Mouse (Mus musculus) MEL (cell line): ENCODE data around the gene Lrrc72.

Experiments
- ZMIZ1 ChIP-seq: IDR thresholded peaks from 2 replicates; pipeline ENCODE4 v1.6.1; 2012; ENCODE audit warnings: low read depth, mild to moderate bottlenecking, inconsistent platforms, low read length, improper control_type of control experiment, moderate library complexity
- ZNF384 ChIP-seq: IDR thresholded peaks from 2 replicates; pipeline ENCODE4 v1.6.1; 2012; ENCODE audit warnings: low read depth, mild to moderate bottlenecking, inconsistent platforms, low read length, improper control_type of control experiment

GRCm38 (mm10) chr12:36207072-36207799 is 46.0 kb downstream of the Lrrc72 start:
- no peak for TF ChIP-seq ZNF384
- no peak for TF ChIP-seq ZMIZ1
